Mouse (Mus musculus): Measurements from ENCODE around the gene Hoxb5.

DNA sequence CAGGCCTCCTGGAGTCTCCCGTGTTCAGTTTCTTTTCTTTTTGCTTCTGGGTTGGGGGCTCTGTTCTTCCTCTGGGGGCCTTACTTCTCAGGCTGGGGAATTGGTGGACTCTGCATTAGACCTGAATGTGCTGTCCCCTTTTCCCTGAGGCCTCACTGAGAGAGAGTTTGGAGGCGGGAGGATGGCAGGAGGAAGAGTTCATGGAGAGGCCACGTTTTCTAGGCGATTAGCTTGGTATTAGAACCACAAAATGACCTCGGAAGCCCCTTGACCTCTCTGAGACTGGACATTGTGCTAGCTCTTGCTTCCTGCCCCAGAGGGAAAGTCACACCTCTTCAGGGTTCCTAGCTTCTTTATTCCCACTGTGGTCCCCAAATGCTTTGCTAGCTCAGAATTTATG lies 21.0 kb downstream of the Hoxb5 start:
- TF ChIP-seq CTCF (IDR thresholded peaks at IDR 0.05; ENCODE audit: control insufficient read depth, insufficient read depth, low read length) (no peak), POLR2A (IDR thresholded peaks at IDR 0.05; ENCODE audit: borderline replicate concordance, control insufficient read depth, low read depth, low read length) (no peak)

All from bone marrow, adult 2 months (tissue).